Mouse (Mus musculus): Measurements from ENCODE around the gene Tor1b. TPM values are rescaled to one million over a fixed set of nuclear protein-coding genes. Genes with fewer than 3 reads are reported as not detected.

The Tor1b gene
- 20.4 TPM for polyA plus RNA-seq (2014; fragmentation: Illumina TruSeq; extraction: RNeasy Lipid Tissue Mini Kit (QIAGEN cat#74804))

DNA sequence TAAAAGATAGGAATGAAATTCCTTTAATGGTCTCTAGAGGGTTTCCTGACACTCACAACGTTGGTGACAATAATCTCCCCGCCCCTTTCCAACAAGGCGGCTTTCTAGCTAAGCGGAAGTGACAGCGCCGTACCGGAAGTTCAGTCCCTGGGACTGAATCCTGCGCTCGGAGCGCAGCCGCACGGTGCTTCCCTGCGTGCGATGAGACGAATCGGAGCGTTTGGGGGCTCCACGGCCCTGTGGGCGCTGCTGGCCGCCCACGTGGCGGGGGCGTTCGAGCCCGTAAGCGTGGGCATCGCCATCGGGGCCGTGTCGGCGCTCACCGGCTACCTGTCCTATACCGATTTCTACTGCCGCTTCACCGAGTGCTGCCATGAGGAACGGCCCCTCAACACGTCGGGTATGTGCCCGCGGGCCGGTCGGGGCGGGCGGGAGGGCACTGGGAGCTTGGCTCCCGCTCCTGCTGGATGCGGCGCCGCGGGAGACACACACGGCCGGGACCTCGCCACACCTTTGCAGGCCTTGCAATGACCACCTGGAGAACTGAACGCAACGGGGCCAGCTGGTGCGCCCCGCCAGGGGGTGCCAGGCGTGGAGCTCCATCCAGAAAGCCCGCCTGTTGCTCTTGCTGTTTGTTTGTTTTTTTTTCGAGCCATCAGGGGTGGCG lies at the start of gene Tor1b:
Gene Tor1b (plus strand): TSS at position 136 of the 667 bp plus-strand sequence.

DNA sequence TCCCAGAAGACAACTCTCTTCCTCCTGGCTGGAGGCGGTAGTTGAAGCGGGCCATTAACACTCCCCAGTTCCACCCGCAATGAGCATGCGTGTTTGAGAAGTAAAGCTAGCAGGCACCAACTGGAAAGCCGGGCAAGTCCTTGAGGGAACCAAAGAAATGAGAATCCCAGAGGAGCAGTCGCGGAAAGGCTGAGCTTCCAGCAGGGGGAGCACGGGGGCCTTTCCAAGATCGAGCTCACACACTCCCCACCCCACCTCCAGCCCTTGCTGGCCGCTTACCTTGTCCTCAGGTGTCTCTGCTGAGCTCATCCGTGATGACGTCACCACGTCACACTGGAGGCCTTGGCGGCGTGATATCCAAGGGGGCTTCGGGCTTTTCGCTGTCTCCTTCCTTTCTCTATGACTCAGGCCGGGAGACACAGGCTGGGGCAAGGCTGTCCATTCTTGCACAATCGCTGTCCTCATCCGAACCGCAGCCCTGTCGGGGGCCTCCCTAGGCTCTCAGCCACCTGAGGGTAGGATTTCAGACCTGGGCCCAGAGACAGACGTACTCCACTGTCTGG lies 23.2 kb upstream of the Tor1b start, which contains the start of gene Ptges:
Gene Ptges (minus strand): TSS at position 381 of the 563 bp plus-strand sequence.

DNA sequence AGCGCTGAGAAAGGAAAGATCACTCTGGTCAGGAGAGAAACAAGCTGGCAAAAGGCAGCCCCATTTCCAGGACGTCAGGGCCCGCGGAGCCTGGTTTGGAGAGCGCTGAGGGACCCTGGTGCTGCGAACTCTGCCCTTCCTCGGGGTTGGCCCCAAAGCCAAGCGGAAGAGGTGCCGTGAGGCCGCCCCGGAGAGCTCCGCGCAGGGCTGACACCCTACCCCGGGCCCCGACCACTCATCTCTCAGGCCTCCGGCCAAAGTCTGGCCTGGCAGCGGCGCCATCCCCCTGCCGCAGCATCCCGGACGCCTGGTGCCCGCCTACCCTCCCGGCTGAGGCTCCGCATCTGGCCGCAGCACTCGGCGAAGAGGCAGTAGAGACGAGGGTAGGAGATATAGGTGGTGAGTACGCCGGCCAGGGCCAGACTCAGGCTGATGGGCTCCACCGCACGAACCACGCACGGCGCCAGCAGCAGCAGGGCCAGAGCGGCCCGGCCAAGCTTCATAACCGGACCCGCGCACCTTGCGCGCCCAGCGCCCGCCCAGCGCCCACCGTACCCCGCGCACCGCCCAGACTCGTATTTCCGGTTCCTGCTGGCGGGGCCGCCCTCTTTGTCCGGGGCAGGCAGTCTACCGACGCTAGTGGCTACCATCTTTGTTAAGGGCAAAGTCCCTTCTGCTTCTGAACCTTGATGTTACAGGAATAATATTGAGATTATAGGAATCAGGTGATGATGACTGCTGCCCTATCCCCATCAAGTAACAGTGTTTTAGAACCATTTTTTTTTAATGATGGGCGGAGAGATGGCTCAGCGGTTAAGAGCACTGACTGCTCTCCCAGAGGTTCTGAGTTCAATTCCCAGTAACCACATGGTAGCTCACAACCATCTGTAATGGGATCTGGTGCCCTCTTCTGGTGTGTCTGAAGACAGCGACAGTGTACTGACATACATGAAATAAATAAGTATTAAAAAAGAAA lies 14.9 kb downstream of the Tor1b start, which contains the start of gene Tor1a:
Gene Tor1a (minus strand): TSS at position 582 of the 976 bp plus-strand sequence.

GRCm38 (mm10) chr2:30981790-30982513 lies 29.2 kb downstream of the Tor1b start, which contains the start of the genes BC005624 and Usp20:
Gene BC005624 (minus strand): TSS chr2:30982201.
Gene Usp20 (plus strand): TSS chr2:30982279.

Other genes starting within 250 kb of the Tor1b start
- not detected for gene 1700001O22Rik, start 149.3 kb upstream of the Tor1b start, polyA plus RNA-seq (2014; fragmentation: Illumina TruSeq; extraction: RNeasy Lipid Tissue Mini Kit (QIAGEN cat#74804))
- gene Ntmt1, start 145.1 kb upstream of the Tor1b start, polyA plus RNA-seq (2014; fragmentation: Illumina TruSeq; extraction: RNeasy Lipid Tissue Mini Kit (QIAGEN cat#74804)) = not detected
- gene Asb6, start 122.6 kb upstream of the Tor1b start, polyA plus RNA-seq (2014; fragmentation: Illumina TruSeq; extraction: RNeasy Lipid Tissue Mini Kit (QIAGEN cat#74804)) = not detected
- not detected for gene Prrx2, start 118.0 kb upstream of the Tor1b start, polyA plus RNA-seq (2014; fragmentation: Illumina TruSeq; extraction: RNeasy Lipid Tissue Mini Kit (QIAGEN cat#74804))
- gene Ptges, start 23.1 kb upstream of the Tor1b start, polyA plus RNA-seq (2014; fragmentation: Illumina TruSeq; extraction: RNeasy Lipid Tissue Mini Kit (QIAGEN cat#74804)) = 36.3 TPM
- 6.2 TPM for gene Tor1a, start 15.0 kb downstream of the Tor1b start, polyA plus RNA-seq (2014; fragmentation: Illumina TruSeq; extraction: RNeasy Lipid Tissue Mini Kit (QIAGEN cat#74804))
- gene BC005624, start 29.2 kb downstream of the Tor1b start, polyA plus RNA-seq (2014; fragmentation: Illumina TruSeq; extraction: RNeasy Lipid Tissue Mini Kit (QIAGEN cat#74804)) = 14.5 TPM
- gene Usp20, start 29.3 kb downstream of the Tor1b start, polyA plus RNA-seq (2014; fragmentation: Illumina TruSeq; extraction: RNeasy Lipid Tissue Mini Kit (QIAGEN cat#74804)) = 0.60 TPM
- gene Fnbp1, start 189.0 kb downstream of the Tor1b start, polyA plus RNA-seq (2014; fragmentation: Illumina TruSeq; extraction: RNeasy Lipid Tissue Mini Kit (QIAGEN cat#74804)) = 39.0 TPM
- gene Gpr107, start 199.4 kb downstream of the Tor1b start, polyA plus RNA-seq (2014; fragmentation: Illumina TruSeq; extraction: RNeasy Lipid Tissue Mini Kit (QIAGEN cat#74804)) = 43.7 TPM